Mouse (Mus musculus) R1 (cell line): ENCODE results near the gene Hspa14.

ENCODE experiments used
- DNase-seq: peaks from one replicate; pipeline ENCODE4 v3.0.0-alpha.2; 2018; ENCODE audit warnings: low read depth, low spot score

The Hspa14 gene

DNA sequence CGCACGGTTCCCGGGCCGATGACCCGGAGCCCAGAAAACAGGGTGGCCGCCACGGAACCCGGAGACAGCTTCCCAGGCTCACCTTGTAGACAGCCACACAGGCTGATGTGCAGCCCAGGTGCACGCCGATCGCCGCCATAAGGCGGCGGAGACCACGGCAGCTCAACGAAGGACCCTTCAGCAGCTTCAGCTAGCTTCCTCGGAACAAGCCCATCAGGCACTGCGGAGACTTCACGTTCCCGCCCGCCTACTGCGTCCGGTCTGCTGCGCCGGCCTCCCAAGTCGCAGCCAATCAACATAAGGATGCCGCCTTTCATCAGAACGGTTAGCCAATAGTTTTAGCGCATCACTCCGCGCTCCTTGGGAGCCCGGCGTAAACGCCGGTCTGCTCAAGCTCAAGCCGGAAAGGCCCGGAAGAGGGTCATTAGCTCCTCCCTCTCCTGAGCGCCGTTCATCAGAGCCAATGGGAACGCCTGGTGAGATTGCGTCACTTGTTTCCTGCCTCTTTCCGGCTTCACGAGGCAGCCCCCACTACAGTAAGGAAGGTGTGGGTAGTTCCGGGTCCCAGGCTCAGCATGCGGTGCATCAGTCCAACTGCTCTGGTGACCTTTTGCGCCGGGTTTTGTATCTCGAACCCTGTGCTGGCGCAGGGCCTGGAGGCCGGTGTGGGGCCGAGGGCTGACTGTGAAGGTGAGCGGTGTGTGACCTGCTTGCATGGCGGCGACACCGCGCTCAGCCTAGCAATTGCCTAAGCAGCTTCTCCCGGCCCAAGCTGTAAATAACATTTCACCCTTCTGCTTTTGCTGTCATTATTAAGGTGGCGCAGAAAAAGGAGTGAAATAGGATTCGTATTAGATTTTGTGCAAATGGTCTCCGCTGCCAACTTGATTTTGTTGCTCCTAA, at the start of gene Hspa14, which contains the start of the genes Gm45902 and Cdnf:
Hspa14 (minus strand) TSS at position 263 of the 903 bp plus-strand sequence.
Gm45902 (minus strand) TSS at position 239 of the 903 bp plus-strand sequence.
Cdnf (plus strand) TSS at position 479 of the 903 bp plus-strand sequence.
- DNase-seq, result peak; percentile 99

- peak; percentile 63 for DNase-seq
Observed at GRCm38 (mm10) chr2:3546588-3546987, 34.0 kb upstream of the Hspa14 start.

- DNase-seq, result no peak
Observed at GRCm38 (mm10) chr2:3546055-3546454, 33.4 kb upstream of the Hspa14 start.

DNA sequence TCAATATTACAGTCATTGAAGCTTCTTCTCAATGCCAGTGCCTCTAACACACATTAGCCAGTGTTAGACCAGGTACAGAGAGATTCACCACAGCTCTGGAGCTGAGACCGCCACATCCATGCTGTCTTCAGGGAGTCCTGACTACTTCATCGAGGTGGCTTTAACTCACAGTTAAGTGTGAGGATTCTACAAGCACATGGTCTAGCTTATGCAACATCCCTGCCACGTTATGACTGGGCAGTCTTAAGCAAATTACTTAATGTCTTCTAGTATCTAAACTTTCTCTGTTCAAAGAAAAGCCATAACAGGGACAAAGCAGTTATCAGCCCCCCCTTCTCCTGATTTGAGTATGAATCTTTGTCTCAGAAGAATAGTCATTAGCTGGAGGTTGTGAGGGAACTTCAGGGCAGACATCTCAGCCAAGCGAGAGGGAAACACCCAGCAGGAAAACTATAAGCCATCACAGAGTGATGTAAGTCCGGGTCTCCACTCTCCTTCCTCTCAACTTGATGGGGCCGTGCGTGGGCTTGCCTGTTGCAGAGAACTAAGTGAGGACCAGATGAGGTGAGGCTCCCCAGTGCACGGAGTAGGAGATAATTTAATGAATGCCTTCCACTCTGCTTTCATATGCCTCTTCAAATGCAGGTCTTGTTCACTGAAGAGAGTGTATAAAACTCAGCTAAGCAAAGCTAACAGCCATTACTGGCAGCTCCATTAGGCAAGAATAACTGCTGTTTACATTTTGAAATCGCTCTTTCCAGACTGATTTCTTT, 28.9 kb upstream of the Hspa14 start:
- DNase-seq, result no peak

- no peak for DNase-seq
Observed at GRCm38 (mm10) chr2:3526288-3526687, 13.7 kb upstream of the Hspa14 start.

DNA sequence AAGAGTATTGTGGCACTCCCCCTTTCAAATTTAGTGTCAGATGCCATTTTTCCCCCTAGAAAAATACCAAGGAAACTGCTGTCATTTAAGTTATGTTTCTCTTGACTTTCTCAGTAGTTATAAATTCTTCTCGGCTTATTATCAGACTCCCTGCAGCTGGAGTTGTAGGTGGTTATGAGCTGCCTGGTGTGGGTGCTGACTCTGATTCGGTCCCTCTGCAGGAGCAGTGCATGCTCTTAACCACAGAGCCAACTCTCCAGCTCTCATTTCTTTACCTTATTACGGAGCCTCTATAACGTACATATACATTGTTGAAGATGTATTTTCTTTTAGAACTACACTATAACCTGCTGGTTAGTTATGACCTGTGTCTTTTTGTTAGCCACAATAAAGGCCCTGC, 9.9 kb upstream of the Hspa14 start:
- no peak for DNase-seq

GRCm38 (mm10) chr2:3512076-3512475, 538 bp downstream of the Hspa14 start:
- peak; percentile 53 for DNase-seq

GRCm38 (mm10) chr2:3500886-3501285, 11.7 kb downstream of the Hspa14 start:
- no peak for DNase-seq

- DNase-seq, result no peak
Observed at GRCm38 (mm10) chr2:3499543-3499942, 13.1 kb downstream of the Hspa14 start.

- no peak for DNase-seq
Observed at GRCm38 (mm10) chr2:3493833-3494409, 18.7 kb downstream of the Hspa14 start.

GRCm38 (mm10) chr2:3489816-3490215, 22.8 kb downstream of the Hspa14 start:
- DNase-seq, result no peak

- DNase-seq, result no peak
Observed at GRCm38 (mm10) chr2:3480239-3480638, 32.4 kb downstream of the Hspa14 start.

GRCm38 (mm10) chr2:3475746-3476251, 36.8 kb downstream of the Hspa14 start:
- DNase-seq, result no peak

- DNase-seq, result peak; percentile 93
Observed at GRCm38 (mm10) chr2:3474861-3475283, 37.7 kb downstream of the Hspa14 start, which contains the start of gene Suv39h2. TSS of gene Suv39h2 (minus strand) at chr2:3475031.

DNA sequence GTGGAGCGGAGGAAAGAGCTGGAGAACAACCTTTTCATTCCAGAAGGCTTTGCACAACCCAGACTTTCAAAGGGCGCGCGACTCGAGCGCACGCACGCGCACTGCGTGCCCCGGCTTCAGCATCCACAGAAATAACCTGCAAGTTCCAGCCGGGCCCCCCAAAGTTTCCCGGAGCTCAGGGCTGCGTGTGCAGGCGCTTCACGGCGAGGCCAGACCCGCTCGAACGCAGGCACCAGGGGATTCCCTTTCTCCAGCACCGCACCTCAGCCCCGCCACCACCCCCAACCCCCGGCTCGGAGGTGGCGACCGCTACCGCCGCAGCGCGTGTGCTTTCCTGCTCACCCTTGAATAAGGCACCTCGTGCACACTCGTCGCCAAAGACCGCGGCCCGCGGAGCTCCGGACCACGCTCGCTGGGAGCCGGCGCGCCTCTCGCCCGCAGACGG, 38.2 kb downstream of the Hspa14 start:
- DNase-seq, result peak; percentile 87

DNA sequence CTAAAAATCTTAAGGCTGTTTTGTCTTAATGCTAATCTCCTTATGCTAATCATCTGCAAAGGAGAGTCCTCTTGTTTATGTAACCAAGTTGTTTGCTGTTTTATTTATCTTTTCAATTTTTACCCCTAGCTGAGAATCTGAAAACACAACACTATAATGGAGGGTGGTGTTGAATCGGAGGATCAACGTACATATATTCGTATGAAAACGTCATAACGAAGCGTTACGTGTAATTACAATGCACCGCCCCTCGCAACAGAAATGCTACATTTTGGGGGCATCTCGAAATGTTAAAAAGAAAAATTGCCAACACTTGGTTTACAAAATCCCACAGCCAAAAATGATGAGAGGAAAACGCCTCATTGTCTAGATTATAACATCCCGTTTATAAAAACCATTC, 38.7 kb downstream of the Hspa14 start:
- no peak for DNase-seq

DNA sequence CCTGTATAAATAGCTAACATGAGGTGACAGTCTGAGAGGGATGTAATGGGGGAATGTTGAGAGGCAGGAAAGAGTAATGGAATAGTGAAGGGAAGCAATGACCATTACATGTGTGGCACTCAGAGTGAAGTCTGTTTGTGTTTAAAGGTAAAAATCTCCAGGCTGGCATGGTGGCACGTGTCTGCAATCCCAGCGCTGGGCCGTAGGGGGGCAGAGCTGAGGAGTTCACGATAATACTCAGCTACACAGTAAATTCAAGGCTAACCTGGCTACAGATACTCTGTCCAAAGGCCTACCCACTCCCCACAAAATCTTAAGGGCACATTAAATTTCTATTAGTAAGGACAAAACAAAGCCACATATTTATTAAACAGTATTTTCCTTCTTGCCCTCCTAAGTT, 56.0 kb downstream of the Hspa14 start:
- DNase-seq, result peak; percentile 31

DNA sequence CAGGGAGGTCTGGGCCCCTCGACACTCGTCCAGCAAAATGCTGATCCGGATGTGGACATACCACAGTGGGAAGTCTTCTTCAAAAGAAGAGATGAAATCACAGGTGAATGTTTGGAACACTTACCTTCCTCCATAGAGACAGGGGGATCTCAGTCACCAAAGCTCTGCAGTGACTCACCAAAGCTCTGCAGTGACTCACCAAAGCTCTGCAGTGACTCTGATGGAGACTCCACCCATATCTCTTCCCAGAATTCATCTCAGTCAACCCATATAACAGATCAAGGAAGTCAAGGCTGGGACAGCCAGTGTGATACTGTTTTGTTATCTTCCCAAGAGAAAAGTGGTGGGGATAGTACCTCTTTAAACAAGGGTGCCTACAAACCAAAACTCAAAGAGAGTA, 59.5 kb downstream of the Hspa14 start:
- no peak for DNase-seq

DNA sequence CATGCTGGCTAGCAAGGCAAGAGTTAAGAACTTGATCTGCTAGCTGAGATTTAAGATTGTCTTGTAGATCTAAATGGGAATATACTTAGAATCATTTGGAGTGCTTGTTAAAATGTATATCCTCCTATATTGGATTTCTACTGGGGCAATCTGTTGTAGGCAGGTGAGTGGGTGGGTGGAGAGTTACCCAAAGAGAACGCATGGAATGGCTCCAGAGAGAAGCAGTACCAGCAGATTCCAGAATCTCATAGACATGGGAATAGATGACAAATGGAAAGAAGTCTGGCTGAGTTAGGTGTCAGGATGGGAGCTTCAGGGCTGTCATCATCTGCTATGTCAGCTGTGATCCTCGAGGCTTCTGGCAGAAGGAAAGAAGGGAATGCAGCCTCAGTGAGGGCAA, 63.2 kb downstream of the Hspa14 start:
- no peak for DNase-seq

DNA sequence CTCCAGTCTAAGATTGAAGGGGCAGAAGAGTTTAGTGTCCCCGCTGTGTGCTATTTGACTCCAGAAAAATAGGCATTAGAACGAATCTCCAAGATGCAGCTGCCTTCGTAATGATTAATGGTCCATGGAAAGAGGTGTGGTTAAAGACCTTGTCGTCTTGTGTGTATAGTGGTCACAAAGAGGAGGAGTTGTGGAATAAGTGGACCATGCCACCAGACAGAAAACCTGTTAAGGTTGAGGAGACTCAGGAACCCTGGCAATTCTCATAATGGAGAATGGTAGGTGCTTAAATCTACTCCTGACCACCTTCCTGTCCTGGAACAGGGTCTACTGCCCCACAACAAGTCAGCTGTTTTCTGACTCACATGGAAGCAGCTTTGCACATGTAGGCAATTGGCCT, 66.6 kb downstream of the Hspa14 start:
- DNase-seq, result no peak

DNA sequence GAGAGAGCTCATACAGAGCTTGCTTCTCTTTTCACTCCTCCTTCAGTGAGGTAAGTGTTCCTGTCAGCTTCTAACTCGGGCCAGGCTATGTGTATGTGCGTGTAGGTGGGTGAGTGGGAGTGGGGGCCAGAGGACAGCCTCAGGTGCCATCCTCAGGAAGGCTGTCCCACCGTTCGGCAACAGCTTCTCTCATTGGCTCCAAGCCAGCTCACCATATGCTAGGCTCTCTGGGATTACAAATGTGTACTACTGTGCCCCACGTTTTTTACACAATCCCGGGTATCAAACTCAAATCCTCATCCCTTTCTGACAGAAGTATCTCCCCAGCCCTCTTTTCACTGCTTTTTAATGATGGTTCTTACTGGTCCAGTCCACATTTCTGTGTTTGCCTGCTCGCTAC, 68.4 kb downstream of the Hspa14 start:
- DNase-seq, result no peak
